Mouse (Mus musculus) embryonic facial prominence, embryonic 13.5 days (tissue): ENCODE measurements around the gene Emc6. TPM values are rescaled to one million over a fixed set of nuclear protein-coding genes. Genes with fewer than 3 reads are reported as not detected.
A peak's percentile ranks its signal among the peaks of the same experiment; 100 is the strongest.

ENCODE experiments used
- ATAC-seq: fragments of 200-750 bp; cut with Nextera tagmentation; 2 replicates; pipeline ENCODE4 v1.8.0; 2017; ENCODE audit warnings: low read depth; ENCODE audit not compliant: insufficient number of reproducible peaks, insufficient read depth, low FRiP score, low TSS enrichment
- H3K27ac ChIP-seq: fragments of 300-500 bp; sonication (generic); 2 replicates; pipeline ENCODE4 v1.5.1; 2015; ENCODE audit warnings: moderate library complexity, mild to moderate bottlenecking, inconsistent platforms
- H3K27me3 ChIP-seq: fragments of 300-500 bp; sonication (generic); 2 replicates; pipeline ENCODE4 v1.6.1; 2015; ENCODE audit warnings: mild to moderate bottlenecking, inconsistent platforms
- H3K36me3 ChIP-seq: fragments of 300-500 bp; sonication (generic); 2 replicates; pipeline ENCODE4 v1.6.1; 2015; ENCODE audit warnings: mild to moderate bottlenecking, inconsistent platforms
- H3K4me1 ChIP-seq: fragments of 300-500 bp; sonication (generic); 2 replicates; pipeline ENCODE4 v1.6.1; 2015; ENCODE audit warnings: inconsistent platforms
- H3K4me2 ChIP-seq: fragments of 300-500 bp; sonication (generic); 2 replicates; pipeline ENCODE4 v1.6.1; 2015; ENCODE audit warnings: moderate library complexity, mild to moderate bottlenecking, inconsistent platforms
- H3K4me3 ChIP-seq: fragments of 300-500 bp; sonication (generic); 2 replicates; pipeline ENCODE4 v1.5.1; 2015; ENCODE audit warnings: mild to moderate bottlenecking, inconsistent platforms
- H3K9ac ChIP-seq: fragments of 300-500 bp; sonication (generic); 2 replicates; pipeline ENCODE4 v1.6.1; 2015; ENCODE audit warnings: mild to moderate bottlenecking, inconsistent platforms
- H3K9me3 ChIP-seq: fragments of 300-500 bp; sonication (generic); 2 replicates; pipeline ENCODE4 v1.6.1; 2016; ENCODE audit warnings: inconsistent platforms
- WGBS: fragments of 180-500 bp; shearing (Covaris S2); methylation state at CpG from one replicate; pipeline ENCODE4 v1.1.7; 2015; ENCODE audit warnings: mixed read lengths; 5-methylcytosine and 5-hydroxymethylcytosine counted together
- polyA plus RNA-seq: library from polyadenylated mRNA; unstranded; fragments of >200 nt; fragmentation: Nextera tagmentation; extraction: Ambion mirVana; gene quantifications from 2 replicates; pipeline ENCODE4 v1.2.1, GENCODE M21; 2015

Emc6 gene
- polyA plus RNA-seq, 1 experiment from 2014 or later: 102 TPM

GRCm38 (mm10) chr11:73146026-73146974 lies 30.5 kb downstream of the Emc6 start:
- H3K27me3 ChIP-seq: no peaks in the 10 kb centered on the region
- H3K9ac ChIP-seq: no peak overlapping the region
- H3K4me1 ChIP-seq: no peaks in the 10 kb centered on the region
- H3K4me2 ChIP-seq: no peak overlapping the region
- no peaks in the 10 kb centered on the region for H3K9me3 ChIP-seq
- WGBS: 57% methylated on average over 11 of the region's 11 CpGs
- H3K4me3 ChIP-seq: no peak overlapping the region
- no peak overlapping the region for H3K27ac ChIP-seq
- no peaks in the 10 kb centered on the region for H3K36me3 ChIP-seq
- ATAC-seq: no peak

GRCm38 (mm10) chr11:73144261-73144681 lies 32.6 kb downstream of the Emc6 start:
- Histone ChIP-seq H3K4me1 (no peaks in the 10 kb centered on the region), H3K36me3 (no peaks in the 10 kb centered on the region), H3K9ac (no peak overlapping the region; the same call in 1 of the 2 replicates), H3K4me2 (no peak overlapping the region), H3K27ac (no peak overlapping the region), H3K4me3 (no peak overlapping the region), H3K9me3 (no peaks in the 10 kb centered on the region), H3K27me3 (no peaks in the 10 kb centered on the region)
- 69% methylated on average over 1 of the region's 1 CpGs for WGBS
- ATAC-seq: no peak

GRCm38 (mm10) chr11:73137591-73138501 lies 39.0 kb downstream of the Emc6 start, which contains the start of gene Haspin:
Haspin (minus strand) TSS chr11:73138294.
- peak within 1 kb of the TSS; percentile 88 for H3K9ac ChIP-seq
- no peaks in the 10 kb centered on the region for H3K9me3 ChIP-seq
- peak within 1 kb of the TSS; percentile 89 for H3K4me3 ChIP-seq
- WGBS: under 1% methylated on average over 84 of the region's 84 CpGs
- peaks cover 24% of the 10 kb centered on the region for H3K36me3 ChIP-seq
- peak within 1 kb of the TSS; percentile 87 for H3K4me2 ChIP-seq
- no peak within 1 kb of the TSS for H3K27ac ChIP-seq
- H3K27me3 ChIP-seq: no peaks in the 10 kb centered on the region
- peaks cover 33% of the 10 kb centered on the region for H3K4me1 ChIP-seq
- ATAC-seq: peak; percentile 89

GRCm38 (mm10) chr11:73137116-73137515 lies 39.7 kb downstream of the Emc6 start:
- WGBS: 38% methylated on average over 11 of the region's 11 CpGs
- H3K4me2 ChIP-seq: peak overlapping the region; percentile 87

GRCm38 (mm10) chr11:73136587-73136986 lies 40.2 kb downstream of the Emc6 start:
- Histone ChIP-seq H3K9ac (peak overlapping the region; percentile 88; the same call in 1 of the 2 replicates), H3K4me1 (peaks cover 33% of the 10 kb centered on the region), H3K27me3 (no peaks in the 10 kb centered on the region), H3K4me2 (peak overlapping the region; percentile 87), H3K27ac (no peak overlapping the region), H3K9me3 (no peaks in the 10 kb centered on the region), H3K4me3 (peak overlapping the region; percentile 89), H3K36me3 (peaks cover 32% of the 10 kb centered on the region)
- ATAC-seq: no peak
- WGBS: 88% methylated on average over 6 of the region's 6 CpGs

More at GRCm38 (mm10) chr11:73137116-73137515, 39.7 kb downstream of the Emc6 start:
- H3K27me3 ChIP-seq: no peaks in the 10 kb centered on the region
- no peaks in the 10 kb centered on the region for H3K9me3 ChIP-seq
- ATAC-seq: no peak
- no peak overlapping the region for H3K27ac ChIP-seq
- H3K9ac ChIP-seq: peak overlapping the region; percentile 88
- peaks cover 32% of the 10 kb centered on the region for H3K36me3 ChIP-seq
- peaks cover 33% of the 10 kb centered on the region for H3K4me1 ChIP-seq
- H3K4me3 ChIP-seq: peak overlapping the region; percentile 89

GRCm38 (mm10) chr11:73134222-73134621 lies 42.6 kb downstream of the Emc6 start:
- Histone ChIP-seq H3K36me3 (peaks cover 39% of the 10 kb centered on the region), H3K4me2 (peak overlapping the region; percentile 12)

GRCm38 (mm10) chr11:73132999-73133398 lies 43.8 kb downstream of the Emc6 start:
- WGBS: 94% methylated on average over 6 of the region's 6 CpGs
- no peak for ATAC-seq
- H3K27ac ChIP-seq: no peak overlapping the region
- H3K9ac ChIP-seq: no peak overlapping the region
- H3K4me2 ChIP-seq: no peak overlapping the region
- no peaks in the 10 kb centered on the region for H3K27me3 ChIP-seq
- H3K36me3 ChIP-seq: peaks cover 41% of the 10 kb centered on the region
- H3K4me1 ChIP-seq: peaks cover 33% of the 10 kb centered on the region
- no peak overlapping the region for H3K4me3 ChIP-seq
- no peaks in the 10 kb centered on the region for H3K9me3 ChIP-seq

More at GRCm38 (mm10) chr11:73134222-73134621, 42.6 kb downstream of the Emc6 start:
- H3K9ac ChIP-seq: no peak overlapping the region
- ATAC-seq: no peak
- no peaks in the 10 kb centered on the region for H3K9me3 ChIP-seq
- H3K4me1 ChIP-seq: peaks cover 33% of the 10 kb centered on the region
- no peak overlapping the region for H3K27ac ChIP-seq
- no peak overlapping the region for H3K4me3 ChIP-seq
- WGBS: 81% methylated on average over 5 of the region's 5 CpGs
- H3K27me3 ChIP-seq: no peaks in the 10 kb centered on the region

GRCm38 (mm10) chr11:73131020-73131419 lies 45.8 kb downstream of the Emc6 start:
- Histone ChIP-seq H3K9me3 (no peaks in the 10 kb centered on the region), H3K9ac (no peak overlapping the region), H3K4me1 (peaks cover 17% of the 10 kb centered on the region), H3K27me3 (no peaks in the 10 kb centered on the region), H3K27ac (no peak overlapping the region), H3K36me3 (peaks cover 39% of the 10 kb centered on the region), H3K4me2 (no peak overlapping the region), H3K4me3 (no peak overlapping the region)
- ATAC-seq: no peak
- 79% methylated on average over 7 of the region's 7 CpGs for WGBS

GRCm38 (mm10) chr11:73126495-73126894 lies 50.3 kb downstream of the Emc6 start:
- H3K4me2 ChIP-seq: no peak overlapping the region
- H3K27ac ChIP-seq: no peak overlapping the region
- no peak overlapping the region for H3K9ac ChIP-seq
- no peaks in the 10 kb centered on the region for H3K27me3 ChIP-seq
- H3K36me3 ChIP-seq: peaks cover 10% of the 10 kb centered on the region; the same call in 1 of the 2 replicates
- WGBS: 99% methylated on average over 6 of the region's 6 CpGs
- H3K4me3 ChIP-seq: no peak overlapping the region
- no peak for ATAC-seq
- no peaks in the 10 kb centered on the region for H3K4me1 ChIP-seq
- H3K9me3 ChIP-seq: no peaks in the 10 kb centered on the region; the same call in 1 of the 2 replicates
